Mouse (Mus musculus) neural tube, embryonic 14.5 days (tissue): ENCODE measurements at regions not wholly inside any gene's neighbourhood (a gene's known extent, or its start where the extent isn't known, plus 50 kb on each side); places are given as distances from the start of the nearest gene placed in this dataset.

Experiments
- ATAC-seq: fragments of 200-750 bp; cut with Nextera tagmentation; 2 replicates; pipeline ENCODE4 v1.8.0; 2017; ENCODE audit warnings: low read depth, mild to moderate bottlenecking, moderate TSS enrichment, moderate library complexity
- H3K27ac ChIP-seq: fragments of 300-500 bp; sonication (generic); 2 replicates; pipeline ENCODE4 v1.5.1; 2014; ENCODE audit warnings: low read depth, mild to moderate bottlenecking, control low read depth, low read length, moderate library complexity, mixed read lengths
- H3K27me3 ChIP-seq: fragments of 300-500 bp; sonication (generic); 2 replicates; pipeline ENCODE4 v1.6.1; 2014; ENCODE audit warnings: low read length; ENCODE audit not compliant: control insufficient read depth, insufficient read depth
- H3K36me3 ChIP-seq: fragments of 300-500 bp; sonication (generic); 2 replicates; pipeline ENCODE4 v1.6.1; 2014; ENCODE audit warnings: low read length, mixed read lengths; ENCODE audit not compliant: control insufficient read depth, insufficient read depth
- H3K4me1 ChIP-seq: fragments of 300-500 bp; sonication (generic); 2 replicates; pipeline ENCODE4 v1.6.1; 2014; ENCODE audit warnings: low read length; ENCODE audit not compliant: control insufficient read depth, insufficient read depth
- H3K4me2 ChIP-seq: fragments of 300-500 bp; sonication (generic); 2 replicates; pipeline ENCODE4 v1.6.1; 2014; ENCODE audit warnings: mild to moderate bottlenecking, low read depth, low read length, control low read depth
- H3K4me3 ChIP-seq: fragments of 300-500 bp; sonication (generic); 2 replicates; pipeline ENCODE4 v1.5.1; 2014; ENCODE audit warnings: low read depth, low read length, control low read depth, mixed read lengths
- H3K9ac ChIP-seq: fragments of 300-500 bp; sonication (generic); replicated peaks from 2 replicates; pipeline ENCODE4 v1.6.1; 2014; ENCODE audit warnings: low read depth, mild to moderate bottlenecking, control low read depth, low read length, mixed read lengths
- H3K9me3 ChIP-seq: fragments of 300-500 bp; sonication (generic); 2 replicates; pipeline ENCODE4 v1.6.1; 2016; ENCODE audit warnings: low read length; ENCODE audit not compliant: control insufficient read depth
- WGBS: fragments of 180-500 bp; shearing (Covaris S2); extraction: QIAGEN DNeasy Blood & Tissue Kit; methylation state at CpG from one replicate; pipeline ENCODE4 v1.1.7; 2014; 5-methylcytosine and 5-hydroxymethylcytosine counted together

DNA sequence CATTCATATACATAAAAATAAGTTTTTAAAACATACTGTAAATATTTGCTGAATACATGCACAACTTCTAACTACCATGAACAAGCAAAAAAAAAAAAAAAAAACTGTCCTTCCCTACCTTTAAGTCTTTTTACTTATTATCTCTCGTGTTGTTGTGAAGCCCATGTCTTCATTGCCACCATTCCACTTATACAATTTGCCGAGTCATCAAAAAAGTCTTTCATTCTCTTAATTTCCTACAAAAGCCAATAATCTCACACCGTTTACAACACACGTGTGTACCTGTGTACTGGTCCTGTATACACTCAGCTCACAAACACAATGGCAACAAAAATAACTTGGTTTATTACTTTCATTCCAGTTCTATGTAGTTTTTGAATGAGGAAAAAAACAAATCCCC lies 608.2 kb upstream of the Cited2 start:
- no peak for ATAC-seq
- H3K36me3 ChIP-seq, result no peaks in the 10 kb centered on the region
- no peak overlapping the region for H3K4me2 ChIP-seq
- H3K4me1 ChIP-seq, result no peaks in the 10 kb centered on the region
- no peaks in the 10 kb centered on the region for H3K27me3 ChIP-seq
- no peaks in the 10 kb centered on the region for H3K9me3 ChIP-seq
- 92% methylated on average over 4 of the region's 4 CpGs for WGBS
- H3K4me3 ChIP-seq, result no peak overlapping the region
- no peak overlapping the region for H3K27ac ChIP-seq
- no peak overlapping the region for H3K9ac ChIP-seq

DNA sequence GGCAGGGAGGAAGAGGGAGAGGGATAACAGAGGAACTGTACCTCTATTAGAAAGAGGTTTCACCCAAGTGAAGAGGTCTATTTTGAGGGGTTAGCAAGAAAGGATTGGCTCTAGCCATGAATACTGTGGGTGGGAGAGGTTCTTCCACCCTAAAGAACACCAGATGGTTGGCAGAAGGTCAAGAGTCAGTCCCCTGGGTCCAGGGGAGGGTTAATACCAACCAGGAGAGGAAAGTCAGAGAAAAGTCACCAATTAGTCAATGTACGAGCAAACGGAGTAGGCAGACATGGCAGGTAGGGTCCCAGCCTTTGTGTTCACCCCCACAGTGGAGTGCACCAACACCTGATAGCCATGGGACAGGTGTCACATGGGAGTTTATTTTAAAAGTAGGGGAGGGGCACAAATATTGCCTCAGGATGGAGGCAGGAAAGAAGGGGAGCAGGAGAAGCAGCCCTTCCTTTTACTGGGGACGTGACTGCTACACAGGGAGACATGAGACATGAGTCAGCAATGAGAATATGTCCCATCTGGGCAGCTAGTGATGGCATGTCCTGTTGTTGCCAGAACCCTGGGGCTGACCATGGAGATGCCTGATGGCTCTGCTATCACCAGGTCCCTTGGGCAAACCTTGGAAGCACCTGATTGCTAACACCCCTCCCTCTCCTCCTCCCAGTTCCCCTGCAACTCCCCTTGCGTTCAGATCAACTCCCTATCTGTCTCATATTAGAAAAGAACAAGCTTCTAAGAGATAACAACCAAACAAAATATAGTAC lies 593.4 kb upstream of the Cited2 start:
- Histone ChIP-seq H3K27me3 (no peaks in the 10 kb centered on the region), H3K36me3 (no peaks in the 10 kb centered on the region), H3K9me3 (0 out of 2 replicates have a peak, but pooled peaks cover 4% of the 10 kb centered on the region), H3K9ac (no peak overlapping the region), H3K4me2 (no peak overlapping the region), H3K27ac (no peak overlapping the region), H3K4me3 (no peak overlapping the region), H3K4me1 (no peaks in the 10 kb centered on the region)
- no peak for ATAC-seq
- WGBS, result 91% methylated on average over 4 of the region's 4 CpGs

DNA sequence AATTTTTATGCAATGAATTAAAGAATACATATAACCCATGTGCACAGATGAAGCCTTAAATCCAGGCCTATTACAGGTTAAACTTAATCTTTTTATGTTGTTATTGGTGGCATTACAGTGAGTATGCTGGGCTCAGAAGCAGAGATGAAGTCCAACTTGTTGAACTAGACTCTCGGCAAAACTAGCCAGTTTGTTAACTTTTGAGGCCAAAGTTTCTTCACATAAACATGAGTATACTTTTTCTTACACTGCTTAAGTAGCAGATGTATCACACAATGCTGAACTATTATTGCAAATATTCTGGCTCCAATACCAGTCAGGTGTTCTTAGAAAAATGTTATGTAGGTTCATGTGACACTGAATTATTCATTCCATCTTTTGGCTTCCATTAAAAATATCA lies 592.4 kb upstream of the Cited2 start:
- Histone ChIP-seq H3K27me3 (no peaks in the 10 kb centered on the region), H3K4me2 (no peak overlapping the region), H3K4me1 (no peaks in the 10 kb centered on the region), H3K4me3 (no peak overlapping the region), H3K9me3 (no peaks in the 10 kb centered on the region), H3K36me3 (no peaks in the 10 kb centered on the region), H3K27ac (no peak overlapping the region), H3K9ac (no peak overlapping the region)
- WGBS, result 91% methylated on average over 1 of the region's 1 CpGs
- ATAC-seq, result no peak

DNA sequence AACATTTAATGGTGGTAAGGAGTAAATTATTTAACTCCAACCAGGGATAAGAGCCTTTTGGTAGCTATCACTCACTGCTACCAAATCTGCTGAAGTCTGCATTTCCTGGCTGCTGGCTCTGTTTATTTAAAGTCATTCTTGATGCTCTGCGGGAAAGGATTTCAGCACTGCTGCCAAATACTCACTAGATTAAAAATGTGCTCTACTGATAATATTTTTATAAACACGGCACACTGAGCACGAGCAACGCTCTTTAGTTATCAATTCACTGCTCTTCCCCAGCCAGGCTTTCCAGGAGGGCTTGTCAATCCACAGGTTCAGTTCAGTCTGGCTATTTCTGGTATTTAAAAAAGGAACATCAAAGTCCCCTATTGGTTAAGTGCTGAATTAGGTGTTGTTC lies 591.3 kb upstream of the Cited2 start:
- no peaks in the 10 kb centered on the region for H3K27me3 ChIP-seq
- 69% methylated on average over 4 of the region's 4 CpGs for WGBS
- H3K9ac ChIP-seq, result no peak overlapping the region
- ATAC-seq, result no peak
- H3K4me2 ChIP-seq, result no peak overlapping the region
- H3K4me1 ChIP-seq, result no peaks in the 10 kb centered on the region
- H3K27ac ChIP-seq, result no peak overlapping the region
- no peaks in the 10 kb centered on the region for H3K36me3 ChIP-seq
- no peaks in the 10 kb centered on the region for H3K9me3 ChIP-seq
- H3K4me3 ChIP-seq, result no peak overlapping the region

DNA sequence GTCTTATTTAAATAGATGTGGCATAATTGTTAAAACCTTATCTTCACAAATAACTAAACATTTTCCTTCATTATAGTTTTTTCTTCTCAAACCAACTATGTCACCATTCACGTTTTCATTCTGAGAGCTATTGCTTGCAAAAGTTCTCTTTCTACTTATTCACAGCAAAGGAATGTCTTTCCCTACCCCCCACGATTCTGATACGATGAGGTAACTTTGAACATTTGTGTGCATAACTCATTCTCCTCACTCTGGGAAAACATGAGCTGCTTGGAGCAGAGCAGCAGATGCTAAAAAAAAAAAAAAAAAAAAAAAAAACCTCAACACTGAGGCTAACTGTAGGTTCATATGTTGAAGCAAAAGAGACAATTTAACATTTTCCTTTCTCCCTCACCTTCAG lies 547.6 kb upstream of the Cited2 start:
- H3K9ac ChIP-seq, result no peak overlapping the region
- H3K27me3 ChIP-seq, result no peaks in the 10 kb centered on the region
- no peaks in the 10 kb centered on the region for H3K9me3 ChIP-seq
- ATAC-seq, result no peak
- no peak overlapping the region for H3K4me2 ChIP-seq
- no peaks in the 10 kb centered on the region for H3K36me3 ChIP-seq
- 74% methylated on average over 3 of the region's 3 CpGs for WGBS
- H3K4me3 ChIP-seq, result no peak overlapping the region
- no peak overlapping the region for H3K27ac ChIP-seq
- H3K4me1 ChIP-seq, result no peaks in the 10 kb centered on the region

DNA sequence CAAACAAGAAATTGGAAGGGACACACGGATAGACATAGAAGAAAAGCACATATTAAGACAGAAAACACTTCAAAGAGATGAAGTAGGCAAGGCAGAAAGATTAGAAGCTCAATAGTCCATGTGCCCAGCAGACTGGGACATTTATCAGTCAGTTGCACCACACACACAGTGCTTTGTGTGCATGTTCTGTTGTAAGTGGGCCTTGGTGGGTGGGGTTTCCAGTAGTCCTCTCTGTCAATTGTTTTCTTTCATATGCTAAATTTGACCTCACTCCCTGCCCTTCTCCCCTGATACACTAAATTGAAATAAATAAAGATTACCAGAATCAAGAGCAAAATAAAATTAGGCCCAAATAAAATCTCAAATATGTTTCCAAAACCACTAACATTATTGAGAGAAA lies 546.0 kb upstream of the Cited2 start:
- H3K4me1 ChIP-seq, result no peaks in the 10 kb centered on the region
- no peak overlapping the region for H3K9ac ChIP-seq
- H3K9me3 ChIP-seq, result no peaks in the 10 kb centered on the region
- H3K27me3 ChIP-seq, result no peaks in the 10 kb centered on the region
- no peak overlapping the region for H3K4me2 ChIP-seq
- WGBS, result 18% methylated on average over 1 of the region's 1 CpGs
- ATAC-seq, result no peak
- no peak overlapping the region for H3K4me3 ChIP-seq
- no peak overlapping the region for H3K27ac ChIP-seq
- no peaks in the 10 kb centered on the region for H3K36me3 ChIP-seq

DNA sequence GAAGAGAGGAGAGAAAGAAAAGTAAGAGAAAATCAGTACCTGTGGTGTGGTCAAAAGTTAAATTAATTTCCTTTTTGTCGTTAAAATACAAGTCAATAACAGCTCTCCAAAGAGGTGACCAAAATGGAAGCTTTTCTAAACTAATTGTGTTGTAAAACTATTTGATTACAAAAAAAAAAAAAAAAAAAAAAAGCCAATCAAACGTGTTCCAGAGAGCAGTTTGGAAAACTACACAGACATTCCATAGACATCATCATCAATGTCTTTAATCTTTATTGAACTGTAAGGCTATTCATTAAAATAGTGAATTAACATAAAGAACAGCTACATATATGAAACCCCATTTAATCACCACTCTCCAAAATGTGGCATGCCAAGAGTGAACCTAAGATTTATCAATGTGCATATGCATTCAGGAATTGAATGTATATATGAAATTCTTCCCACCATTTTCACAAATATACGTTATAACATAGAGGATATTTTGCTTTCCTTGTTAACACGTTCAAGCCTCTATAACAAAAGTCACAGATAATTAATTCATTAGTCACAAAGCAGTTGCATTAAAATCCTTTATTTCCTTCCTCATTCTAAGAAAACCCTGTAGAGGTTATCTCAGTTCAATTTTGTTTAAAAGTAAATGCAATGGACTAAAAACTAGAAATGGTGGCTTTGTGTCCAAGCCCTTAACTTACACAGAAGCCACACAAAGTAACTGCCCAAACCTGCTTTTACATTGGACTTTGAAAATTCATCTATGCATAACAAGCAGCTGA lies 545.3 kb upstream of the Cited2 start:
- no peaks in the 10 kb centered on the region for H3K9me3 ChIP-seq
- no peaks in the 10 kb centered on the region for H3K36me3 ChIP-seq
- H3K9ac ChIP-seq, result no peak overlapping the region

DNA sequence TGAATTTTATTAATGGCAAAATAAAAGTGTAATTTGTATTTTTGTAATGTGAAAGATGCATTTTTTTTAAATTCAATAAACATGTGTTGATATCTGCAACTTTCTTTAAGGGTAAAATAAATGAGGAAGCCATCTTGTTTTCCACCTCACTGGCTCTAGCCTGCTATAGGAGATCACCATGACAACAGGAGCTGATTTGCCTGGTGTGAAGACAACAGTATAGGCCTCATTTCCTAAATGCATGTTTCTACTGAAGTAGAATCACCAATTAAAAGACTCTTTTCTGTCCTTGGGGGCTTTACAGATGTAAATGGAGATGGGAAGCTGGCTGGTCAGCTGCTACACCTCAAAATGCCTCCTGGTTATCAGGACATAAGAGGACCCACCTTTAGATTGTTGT lies 544.4 kb upstream of the Cited2 start:
- Histone ChIP-seq H3K27ac (no peak overlapping the region), H3K4me3 (no peak overlapping the region), H3K9me3 (no peaks in the 10 kb centered on the region), H3K27me3 (no peaks in the 10 kb centered on the region), H3K36me3 (no peaks in the 10 kb centered on the region), H3K9ac (no peak overlapping the region), H3K4me2 (no peak overlapping the region), H3K4me1 (no peaks in the 10 kb centered on the region)
- ATAC-seq, result peak; percentile 72; the same call in 1 of the 2 replicates

More for the DNA sequence above, 545.3 kb upstream of the Cited2 start:
- H3K4me3 ChIP-seq, result no peak overlapping the region
- H3K4me2 ChIP-seq, result no peak overlapping the region
- no peak overlapping the region for H3K27ac ChIP-seq
- no peak for ATAC-seq
- no peaks in the 10 kb centered on the region for H3K27me3 ChIP-seq
- no peaks in the 10 kb centered on the region for H3K4me1 ChIP-seq
- WGBS, result 55% methylated on average over 4 of the region's 4 CpGs

DNA sequence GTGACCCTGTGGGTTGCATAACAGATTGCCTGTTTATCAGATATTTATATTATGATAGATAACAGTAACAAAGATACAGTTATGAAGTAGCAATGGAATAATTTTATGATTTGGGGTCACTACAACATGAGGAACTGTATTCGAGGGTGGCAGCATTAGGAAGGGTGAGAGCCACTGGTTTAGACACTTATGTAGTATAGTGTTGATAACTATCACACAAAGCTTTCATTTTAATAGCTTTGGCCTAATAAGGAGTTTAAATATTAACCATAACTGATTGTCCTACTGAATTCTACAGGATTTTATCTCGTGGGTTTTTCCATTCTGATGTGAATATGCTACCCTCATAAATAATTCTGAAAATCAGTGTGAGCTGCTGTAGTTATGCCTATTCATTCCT lies 538.6 kb upstream of the Cited2 start:
- H3K27ac ChIP-seq, result no peak overlapping the region
- H3K4me3 ChIP-seq, result no peak overlapping the region
- 60% methylated on average over 2 of the region's 2 CpGs for WGBS
- H3K36me3 ChIP-seq, result no peaks in the 10 kb centered on the region
- H3K27me3 ChIP-seq, result no peaks in the 10 kb centered on the region
- no peaks in the 10 kb centered on the region for H3K9me3 ChIP-seq
- H3K4me1 ChIP-seq, result no peaks in the 10 kb centered on the region
- ATAC-seq, result no peak
- no peak overlapping the region for H3K9ac ChIP-seq
- H3K4me2 ChIP-seq, result no peak overlapping the region
